Mouse (Mus musculus) forebrain, embryonic 16.5 days (tissue): ENCODE data around the gene Alg2. TPM values are rescaled to one million over a fixed set of nuclear protein-coding genes. Genes with fewer than 3 reads are reported as not detected.

Source experiments
- ATAC-seq: fragments of 200-750 bp; cut with Nextera tagmentation; 2 replicates; pipeline ENCODE4 v1.8.0; 2017; ENCODE audit warnings: mild to moderate bottlenecking, moderate library complexity
- H3K27ac ChIP-seq: fragments of 300-500 bp; sonication (generic); 2 replicates; pipeline ENCODE4 v1.5.1; 2014; ENCODE audit warnings: low read length, control low read depth
- H3K27me3 ChIP-seq: fragments of 300-500 bp; sonication (generic); replicated peaks from 2 replicates; pipeline ENCODE4 v1.6.1; 2014; ENCODE audit warnings: low read length; ENCODE audit not compliant: control insufficient read depth, insufficient read depth
- H3K36me3 ChIP-seq: fragments of 300-500 bp; sonication (generic); 2 replicates; pipeline ENCODE4 v1.6.1; 2014; ENCODE audit not compliant: control insufficient read depth, insufficient read depth
- H3K4me1 ChIP-seq: fragments of 300-500 bp; sonication (generic); replicated peaks from 2 replicates; pipeline ENCODE4 v1.6.1; 2014; ENCODE audit warnings: low read length; ENCODE audit not compliant: control insufficient read depth, insufficient read depth
- H3K4me2 ChIP-seq: fragments of 300-500 bp; sonication (generic); 2 replicates; pipeline ENCODE4 v1.6.1; 2014; ENCODE audit warnings: mild to moderate bottlenecking, low read length, control low read depth
- H3K4me3 ChIP-seq: fragments of 300-500 bp; sonication (generic); replicated peaks from 2 replicates; pipeline ENCODE4 v1.5.1; 2014; ENCODE audit warnings: mild to moderate bottlenecking, low read length, control low read depth
- H3K9ac ChIP-seq: fragments of 300-500 bp; sonication (generic); replicated peaks from 2 replicates; pipeline ENCODE4 v1.6.1; 2014; ENCODE audit warnings: low read depth, low read length, control low read depth
- H3K9me3 ChIP-seq: fragments of 300-500 bp; sonication (generic); 2 replicates; pipeline ENCODE4 v1.6.1; 2016; ENCODE audit warnings: low read length; ENCODE audit not compliant: control insufficient read depth
- WGBS: fragments of 180-500 bp; shearing (Covaris S2); extraction: QIAGEN DNeasy Blood & Tissue Kit; methylation state at CpG from one replicate; pipeline ENCODE4 v1.1.7; 2014; 5-methylcytosine and 5-hydroxymethylcytosine counted together
- polyA plus RNA-seq: library from polyadenylated mRNA; unstranded; fragments of >200 nt; fragmentation: Nextera tagmentation; extraction: Ambion mirVana; gene quantifications from 2 replicates; pipeline ENCODE4 v1.2.1, GENCODE M21; 2015

Gene Alg2
- polyA plus RNA-seq, 1 experiment from 2014 or later = 239 TPM

DNA sequence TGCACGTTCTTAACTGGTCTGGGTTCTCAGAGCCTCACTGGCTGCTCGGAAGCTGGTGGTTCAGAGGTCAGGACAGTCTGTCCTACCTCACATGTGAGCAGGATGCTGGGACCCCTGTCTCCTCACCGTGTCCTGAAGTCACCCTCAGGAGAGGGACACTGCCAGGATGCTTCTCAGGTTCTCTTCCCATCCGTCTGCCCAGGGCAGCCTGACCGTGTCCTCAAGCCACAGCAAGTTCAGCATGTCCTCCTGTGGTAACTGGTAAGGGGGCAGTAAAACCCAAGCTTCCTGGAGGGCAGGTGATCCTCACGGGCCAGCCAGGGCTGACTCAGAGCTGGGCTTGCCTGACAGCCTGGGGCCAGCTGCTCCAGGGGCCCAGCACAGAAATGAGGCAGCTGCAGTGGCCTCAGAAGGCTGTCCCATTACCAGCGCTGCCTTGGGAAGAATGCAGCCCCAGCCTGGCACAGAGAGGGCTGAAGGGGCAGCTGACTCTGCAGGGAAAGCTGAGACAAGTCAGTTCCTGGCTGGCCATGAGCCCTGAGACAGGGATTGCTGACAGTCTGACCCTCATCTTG, 23.8 kb upstream of the Alg2 start:
- Histone ChIP-seq H3K4me3 (no peak overlapping the region), H3K27ac (no peak overlapping the region), H3K27me3 (no peaks in the 10 kb centered on the region), H3K36me3 (no peaks in the 10 kb centered on the region), H3K4me2 (no peak overlapping the region), H3K9ac (no peak overlapping the region), H3K9me3 (no peaks in the 10 kb centered on the region), H3K4me1 (no peaks in the 10 kb centered on the region)
- WGBS = 75% methylated on average over 7 of the region's 7 CpGs
- ATAC-seq = no peak

- no peak overlapping the region for H3K27ac ChIP-seq
- no peaks in the 10 kb centered on the region for H3K27me3 ChIP-seq
- no peaks in the 10 kb centered on the region for H3K9me3 ChIP-seq
- 76% methylated on average over 2 of the region's 2 CpGs for WGBS
- no peak overlapping the region for H3K9ac ChIP-seq
- no peaks in the 10 kb centered on the region; the same call in none of the 2 replicates for H3K4me1 ChIP-seq
- no peaks in the 10 kb centered on the region for H3K36me3 ChIP-seq
- no peak for ATAC-seq
- H3K4me2 ChIP-seq = no peak overlapping the region
- H3K4me3 ChIP-seq = no peak overlapping the region
Observed at GRCm38 (mm10) chr4:47494686-47495085, 20.6 kb upstream of the Alg2 start.

GRCm38 (mm10) chr4:47494137-47494536, 20.0 kb upstream of the Alg2 start:
- H3K27ac ChIP-seq = no peak overlapping the region
- no peak for ATAC-seq
- H3K36me3 ChIP-seq = no peaks in the 10 kb centered on the region
- H3K4me2 ChIP-seq = no peak overlapping the region
- H3K27me3 ChIP-seq = no peaks in the 10 kb centered on the region
- H3K4me3 ChIP-seq = no peak overlapping the region
- H3K9me3 ChIP-seq = no peaks in the 10 kb centered on the region
- H3K4me1 ChIP-seq = no peaks in the 10 kb centered on the region; the same call in none of the 2 replicates
- H3K9ac ChIP-seq = no peak overlapping the region
- WGBS = 78% methylated on average over 1 of the region's 1 CpGs

- no peak for ATAC-seq
Observed at GRCm38 (mm10) chr4:47493456-47493855, 19.3 kb upstream of the Alg2 start.

GRCm38 (mm10) chr4:47492311-47493086, 18.4 kb upstream of the Alg2 start:
- Histone ChIP-seq H3K9me3 (no peaks in the 10 kb centered on the region), H3K27ac (no peak overlapping the region), H3K4me2 (no peak overlapping the region), H3K4me1 (no peaks in the 10 kb centered on the region; the same call in none of the 2 replicates), H3K9ac (no peak overlapping the region), H3K27me3 (no peaks in the 10 kb centered on the region), H3K36me3 (no peaks in the 10 kb centered on the region), H3K4me3 (no peak overlapping the region)
- WGBS = 45% methylated on average over 12 of the region's 12 CpGs
- no peak for ATAC-seq

More at GRCm38 (mm10) chr4:47493456-47493855, 19.3 kb upstream of the Alg2 start:
- Histone ChIP-seq H3K36me3 (no peaks in the 10 kb centered on the region), H3K4me1 (no peaks in the 10 kb centered on the region; the same call in none of the 2 replicates), H3K4me2 (no peak overlapping the region), H3K9ac (no peak overlapping the region), H3K27me3 (no peaks in the 10 kb centered on the region), H3K27ac (no peak overlapping the region), H3K4me3 (no peak overlapping the region), H3K9me3 (no peaks in the 10 kb centered on the region)
- 87% methylated on average over 8 of the region's 8 CpGs for WGBS

- no peak for ATAC-seq
- H3K4me3 ChIP-seq = no peak overlapping the region
- H3K4me2 ChIP-seq = no peak overlapping the region
- H3K4me1 ChIP-seq = no peaks in the 10 kb centered on the region; the same call in none of the 2 replicates
- H3K27me3 ChIP-seq = no peaks in the 10 kb centered on the region
- no peaks in the 10 kb centered on the region for H3K36me3 ChIP-seq
- WGBS = 89% methylated on average over 6 of the region's 6 CpGs
- H3K27ac ChIP-seq = no peak overlapping the region
- H3K9ac ChIP-seq = no peak overlapping the region
- H3K9me3 ChIP-seq = no peaks in the 10 kb centered on the region
Observed at GRCm38 (mm10) chr4:47491243-47491642, 17.1 kb upstream of the Alg2 start.

- no peak overlapping the region for H3K9ac ChIP-seq
- H3K4me2 ChIP-seq = no peak overlapping the region
- H3K36me3 ChIP-seq = peaks cover 25% of the 10 kb centered on the region
- H3K27me3 ChIP-seq = no peaks in the 10 kb centered on the region
- no peaks in the 10 kb centered on the region for H3K9me3 ChIP-seq
- H3K4me3 ChIP-seq = no peak overlapping the region
- 95% methylated on average over 9 of the region's 9 CpGs for WGBS
- H3K4me1 ChIP-seq = no peaks in the 10 kb centered on the region; the same call in 1 of the 2 replicates
- H3K27ac ChIP-seq = no peak overlapping the region
- no peak for ATAC-seq
Observed at GRCm38 (mm10) chr4:47480576-47480975, 6.4 kb upstream of the Alg2 start.

DNA sequence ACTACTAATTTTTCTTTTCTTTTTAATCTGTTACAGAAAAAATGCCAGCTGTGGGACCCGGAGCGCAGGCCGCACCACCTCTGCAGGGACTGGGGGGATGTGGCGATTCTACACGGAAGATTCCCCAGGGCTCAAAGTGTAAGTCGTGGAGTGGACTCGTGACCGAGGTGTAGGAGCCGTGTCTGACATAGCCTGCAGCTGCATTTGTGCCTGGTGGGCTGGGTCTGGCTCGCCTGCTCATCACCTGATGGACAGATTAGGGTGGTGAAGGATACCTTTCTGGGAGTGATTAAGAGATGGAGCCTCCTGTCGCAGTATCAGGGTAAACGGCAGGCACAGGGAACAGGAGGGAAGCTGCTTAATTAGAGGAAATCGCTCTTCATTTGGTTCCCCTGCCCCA, 6.0 kb upstream of the Alg2 start:
- H3K4me1 ChIP-seq = peaks cover 5% of the 10 kb centered on the region
- ATAC-seq = no peak
- no peak overlapping the region for H3K4me2 ChIP-seq
- no peaks in the 10 kb centered on the region for H3K27me3 ChIP-seq
- H3K9ac ChIP-seq = no peak overlapping the region
- peaks cover 25% of the 10 kb centered on the region for H3K36me3 ChIP-seq
- WGBS = 95% methylated on average over 13 of the region's 13 CpGs
- no peaks in the 10 kb centered on the region for H3K9me3 ChIP-seq
- H3K27ac ChIP-seq = no peak overlapping the region
- H3K4me3 ChIP-seq = no peak overlapping the region

- WGBS = 95% methylated on average over 6 of the region's 6 CpGs
- Histone ChIP-seq H3K27me3 (no peaks in the 10 kb centered on the region), H3K4me1 (peaks cover 16% of the 10 kb centered on the region), H3K9me3 (no peaks in the 10 kb centered on the region), H3K9ac (no peak overlapping the region), H3K4me2 (no peak overlapping the region), H3K4me3 (no peak overlapping the region), H3K27ac (no peak overlapping the region), H3K36me3 (peaks cover 22% of the 10 kb centered on the region)
- no peak for ATAC-seq
Observed at GRCm38 (mm10) chr4:47477539-47477938, 3.4 kb upstream of the Alg2 start.
